Mouse (Mus musculus) right cerebral cortex, adult 2 months (tissue): ENCODE measurements around the gene Hist1h2ab.

ENCODE experiments used
- DNase-seq, 2 experiments: peaks; one replicate each; pipeline ENCODE4 v3.0.0; 2021 to 2022; ENCODE audit warnings: low spot score in 2 of 2

The Hist1h2ab gene

GRCm38 (mm10) chr13:23738041-23738440 is 12.9 kb upstream of the Hist1h2ab start:
- DNase-seq, result no peak

DNA sequence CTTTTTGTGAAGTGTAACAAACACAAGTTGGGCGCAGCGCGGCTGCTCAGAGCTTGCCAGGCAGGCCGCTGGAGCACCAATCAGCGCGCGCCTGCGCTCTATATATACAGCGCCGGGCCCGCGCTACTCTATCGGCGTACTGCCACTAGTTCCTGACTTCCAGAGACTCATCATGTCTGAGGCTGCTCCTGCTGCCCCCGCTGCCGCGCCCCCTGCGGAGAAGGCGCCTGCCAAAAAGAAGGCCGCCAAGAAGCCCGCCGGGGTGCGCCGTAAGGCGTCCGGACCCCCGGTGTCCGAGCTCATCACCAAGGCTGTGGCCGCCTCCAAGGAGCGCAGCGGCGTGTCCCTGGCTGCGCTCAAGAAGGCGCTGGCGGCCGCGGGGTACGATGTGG is 12.3 kb upstream of the Hist1h2ab start, which contains the start of gene Hist1h1c:
Gene Hist1h1c, plus strand, starts transcription at position 132 of the 392 bp plus-strand sequence.
- peak; percentile 87 to 91 for DNase-seq

DNA sequence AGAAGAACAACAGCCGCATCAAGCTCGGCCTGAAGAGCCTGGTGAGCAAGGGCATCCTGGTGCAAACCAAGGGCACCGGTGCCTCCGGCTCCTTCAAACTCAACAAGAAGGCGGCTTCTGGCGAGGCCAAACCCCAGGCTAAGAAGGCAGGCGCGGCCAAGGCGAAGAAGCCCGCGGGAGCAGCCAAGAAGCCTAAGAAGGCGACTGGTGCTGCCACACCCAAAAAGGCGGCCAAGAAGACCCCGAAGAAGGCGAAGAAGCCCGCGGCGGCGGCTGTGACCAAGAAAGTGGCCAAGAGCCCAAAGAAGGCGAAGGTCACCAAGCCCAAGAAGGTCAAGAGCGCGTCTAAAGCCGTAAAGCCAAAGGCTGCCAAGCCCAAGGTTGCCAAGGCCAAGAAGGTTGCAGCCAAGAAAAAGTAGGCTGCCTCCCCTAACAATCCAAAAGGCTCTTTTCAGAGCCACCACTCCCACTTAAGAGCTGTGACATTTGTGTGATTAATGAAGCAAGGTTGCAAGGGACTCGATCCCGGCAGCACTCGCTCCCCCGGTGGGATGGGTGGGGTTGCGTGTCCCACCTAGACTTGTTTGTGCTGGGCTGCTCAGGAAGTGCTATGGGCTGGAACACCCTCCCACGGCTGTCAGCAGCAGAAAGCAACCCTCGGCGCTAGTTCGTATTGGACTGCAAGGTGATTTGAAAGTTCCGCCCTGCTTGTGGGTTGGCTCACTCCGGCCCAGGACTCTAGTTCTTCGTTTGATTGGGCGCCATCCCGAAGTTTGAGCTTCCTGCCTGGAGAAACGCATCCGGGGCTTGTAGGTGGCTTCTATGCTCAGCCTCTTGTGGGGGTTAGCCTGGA is 11.6 kb upstream of the Hist1h2ab start:
- DNase-seq, result peak; percentile 95 to 96

GRCm38 (mm10) chr13:23739922-23740252 is 11.0 kb upstream of the Hist1h2ab start:
- no peak for DNase-seq

DNA sequence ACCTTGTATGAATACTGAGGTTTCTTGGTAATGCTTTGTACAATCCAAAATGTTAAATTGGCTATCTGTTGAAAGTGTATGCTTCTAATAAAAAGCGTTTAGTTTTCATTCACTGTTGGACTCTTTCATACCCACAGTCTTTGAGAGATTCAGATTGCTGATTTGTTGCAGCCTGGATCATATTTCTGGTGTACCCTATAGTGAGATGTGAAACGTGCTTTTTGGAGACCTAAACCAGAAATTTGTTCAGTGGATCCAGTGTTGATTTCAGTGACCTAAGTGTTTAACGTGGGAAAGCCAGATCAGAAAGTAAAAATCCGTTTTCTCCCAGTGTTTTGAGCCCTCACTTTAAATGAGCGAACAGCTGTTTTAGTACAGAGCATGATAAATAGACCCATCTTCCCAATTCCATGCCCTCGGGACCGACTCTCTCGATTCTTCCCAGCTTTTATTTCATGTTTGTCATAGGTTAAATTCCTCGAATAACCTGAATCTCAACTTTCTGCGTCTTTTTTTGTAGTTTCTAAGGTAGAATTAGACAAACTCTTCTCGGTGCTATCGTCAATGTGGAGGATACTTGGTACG is 10.6 kb upstream of the Hist1h2ab start:
- DNase-seq, result no peak

DNA sequence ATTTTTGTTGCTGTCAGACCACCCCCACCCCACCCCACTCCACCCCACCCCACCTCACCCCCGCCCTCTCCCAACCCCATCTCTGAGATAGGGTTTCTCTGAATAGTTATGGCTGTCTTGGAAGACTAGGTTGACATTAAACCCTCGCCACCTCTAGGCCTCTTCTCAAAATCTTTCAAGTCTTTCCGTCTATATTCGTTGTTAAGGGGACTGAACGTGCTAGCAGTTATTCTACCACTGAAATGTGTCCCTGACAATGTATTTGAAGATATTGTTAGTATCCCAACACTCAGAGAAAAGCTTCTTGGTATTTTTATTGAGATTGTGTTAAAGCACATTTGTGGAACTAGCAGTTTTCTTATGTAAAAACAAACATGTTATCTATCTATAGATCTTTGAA is 10.0 kb upstream of the Hist1h2ab start:
- no peak for DNase-seq

DNA sequence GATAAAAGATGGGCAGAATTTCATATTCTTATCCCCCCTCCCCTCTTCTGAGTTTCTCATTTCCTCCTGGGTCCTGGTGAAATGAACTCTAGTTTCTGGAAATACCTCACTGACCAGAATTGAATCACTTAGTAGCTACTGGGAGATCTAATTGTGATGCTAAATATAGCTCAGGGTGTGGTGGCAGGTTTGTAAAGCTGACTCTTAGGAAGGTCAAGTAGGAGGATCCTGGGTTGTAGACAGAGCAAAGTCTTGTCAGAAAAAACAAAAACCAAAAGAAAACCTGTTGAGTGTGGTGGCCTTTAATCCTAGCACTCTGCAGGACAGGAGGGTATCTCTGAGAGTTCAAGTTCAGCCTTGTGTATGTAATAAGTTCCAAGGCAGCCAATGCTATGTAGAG is 8.9 kb upstream of the Hist1h2ab start:
- DNase-seq, result no peak

DNA sequence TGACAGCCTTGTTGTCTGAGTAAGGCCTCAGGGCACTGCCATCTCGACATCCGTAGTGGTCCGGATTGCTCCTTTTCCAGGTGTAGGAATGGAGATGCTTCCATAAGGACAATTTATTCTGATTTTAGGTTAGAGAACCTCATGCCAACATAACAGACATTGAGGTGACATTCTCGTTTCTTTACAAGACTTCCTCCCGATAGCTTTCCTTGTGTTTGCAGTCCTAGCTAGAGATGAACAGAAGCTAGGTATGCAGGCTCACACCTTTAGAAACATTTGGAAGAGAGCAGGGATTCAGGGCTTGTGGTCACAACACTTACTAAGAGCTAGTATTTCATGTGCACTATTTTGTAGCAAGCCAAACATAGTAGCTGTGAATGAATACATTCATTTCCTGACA is 7.7 kb upstream of the Hist1h2ab start:
- DNase-seq, result no peak

DNA sequence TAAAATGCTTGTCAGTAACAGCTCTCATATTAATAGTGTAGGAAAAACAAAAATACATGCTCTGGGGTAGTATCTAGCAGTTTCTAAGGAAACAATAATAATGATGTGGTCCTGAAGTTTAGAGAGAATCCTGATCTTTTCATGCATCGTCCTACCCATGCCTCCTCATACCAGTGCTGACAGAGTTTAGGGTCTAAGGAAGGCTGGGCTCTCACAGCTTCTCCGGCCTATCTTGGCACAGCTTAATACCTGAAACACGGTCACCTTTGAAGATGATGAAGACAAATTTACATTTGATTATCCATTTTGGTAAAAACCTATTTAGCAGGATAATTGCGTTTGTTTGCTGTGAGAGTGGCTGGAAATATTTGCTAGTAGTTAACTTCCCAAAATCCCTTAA is 7.0 kb upstream of the Hist1h2ab start:
- DNase-seq, result no peak

DNA sequence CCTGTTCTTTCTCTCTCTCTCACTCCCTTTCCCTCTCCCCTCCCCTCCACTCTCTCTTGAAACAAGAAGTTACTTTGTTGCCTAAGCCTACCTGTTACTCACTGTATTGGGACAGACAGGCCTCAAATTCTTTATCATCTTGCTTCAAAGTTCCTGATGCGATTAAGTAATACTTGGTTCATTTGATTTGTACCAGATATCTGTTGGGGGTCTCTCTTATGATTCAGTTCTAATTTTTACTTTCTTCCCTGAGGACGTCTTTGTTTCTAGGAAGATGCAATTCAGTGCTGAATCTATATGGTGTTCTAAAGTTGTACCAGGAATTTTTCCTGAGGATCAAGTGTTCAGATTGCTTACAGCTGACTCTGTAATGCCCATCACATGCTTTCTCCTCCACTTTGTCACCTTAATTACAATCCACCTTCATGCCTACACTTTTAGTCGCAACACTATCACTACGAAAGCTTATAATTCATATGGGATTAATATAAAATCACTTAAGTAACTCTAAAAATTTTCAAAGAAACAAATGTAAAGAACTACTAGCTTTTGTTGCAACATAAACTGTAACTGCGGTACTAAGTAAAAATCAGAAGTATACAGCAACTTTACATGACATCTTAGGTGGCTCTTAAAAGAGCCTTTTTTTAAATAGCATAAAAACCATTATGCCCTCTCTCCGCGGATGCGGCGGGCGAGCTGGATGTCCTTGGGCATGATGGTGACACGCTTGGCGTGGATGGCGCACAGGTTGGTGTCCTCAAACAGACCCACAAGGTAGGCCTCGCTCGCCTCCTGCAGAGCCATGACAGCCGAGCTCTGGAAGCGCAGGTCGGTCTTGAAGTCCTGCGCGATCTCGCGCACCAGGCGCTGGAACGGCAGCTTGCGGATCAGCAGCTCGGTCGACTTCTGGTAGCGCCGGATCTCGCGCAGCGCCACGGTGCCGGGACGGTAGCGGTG is 6.2 kb upstream of the Hist1h2ab start:
- DNase-seq, result no peak

- peak; percentile 92 to 93 for DNase-seq
Measured at GRCm38 (mm10) chr13:23745381-23746161, 5.4 kb upstream of the Hist1h2ab start, which contains the start of gene Hist1h3c. Hist1h3c (minus strand) TSS chr13:23745602.

- DNase-seq, result peak; percentile 72 to 80
Measured at GRCm38 (mm10) chr13:23746201-23747080, 4.5 kb upstream of the Hist1h2ab start, which contains the start of gene Hist1h2bb. Hist1h2bb (plus strand) TSS chr13:23746734.

- no peak for DNase-seq
Measured at GRCm38 (mm10) chr13:23747081-23747891, 3.6 kb upstream of the Hist1h2ab start.

DNA sequence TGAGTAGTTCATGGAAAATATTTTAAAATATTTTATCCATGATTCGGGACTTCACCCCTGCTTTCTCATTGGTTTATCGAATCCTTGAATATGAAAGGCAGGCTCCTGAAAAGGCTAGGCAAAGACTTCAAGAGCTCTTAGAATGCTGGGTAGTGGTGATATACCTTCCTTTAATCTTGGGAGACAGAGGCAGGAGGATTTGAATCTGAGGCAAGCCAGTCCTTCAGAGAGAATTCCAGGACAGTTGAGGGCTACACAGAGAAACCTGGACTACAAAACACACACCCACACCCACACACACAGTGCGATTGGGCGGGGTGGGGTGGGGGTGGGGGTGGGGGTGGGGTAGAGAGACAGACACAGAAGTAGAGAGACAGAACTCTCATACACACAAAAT is 3.0 kb upstream of the Hist1h2ab start:
- no peak for DNase-seq

GRCm38 (mm10) chr13:23749563-23750121 is 1.3 kb upstream of the Hist1h2ab start:
- DNase-seq, result no peak

DNA sequence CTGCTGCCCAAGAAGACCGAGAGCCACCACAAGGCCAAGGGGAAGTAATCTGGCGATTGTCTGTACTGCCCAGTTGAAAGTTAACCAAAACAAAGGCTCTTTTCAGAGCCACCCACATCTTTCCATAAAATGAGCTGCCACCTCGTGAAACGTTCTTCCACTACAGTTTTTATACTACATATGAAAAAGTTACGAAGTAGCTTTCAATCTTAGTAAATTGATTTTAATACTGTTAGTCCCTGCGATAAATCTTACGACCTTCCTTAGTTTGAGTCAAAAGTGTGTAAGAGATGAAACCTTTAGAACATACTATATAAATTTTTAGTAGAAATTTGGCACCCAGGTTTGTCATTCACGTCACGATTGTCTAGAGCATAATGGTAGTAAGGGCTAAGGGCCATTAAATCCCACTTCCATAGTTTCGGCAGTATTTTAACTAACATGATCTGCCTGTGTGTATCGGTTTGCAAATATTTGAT is 591 bp downstream of the Hist1h2ab start:
- DNase-seq, result no peak

- DNase-seq, result peak; percentile 98
Measured at GRCm38 (mm10) chr13:23752067-23752741, 1.3 kb downstream of the Hist1h2ab start, which contains the start of gene Hist1h3b. Hist1h3b (plus strand) TSS chr13:23752267.

- no peak for DNase-seq
Measured at GRCm38 (mm10) chr13:23752742-23753172, 1.8 kb downstream of the Hist1h2ab start.
